Mouse (Mus musculus): ENCODE results near the gene Gm20388. TPM values are rescaled to one million over a fixed set of nuclear protein-coding genes. Genes with fewer than 3 reads are reported as not detected.
A peak's percentile ranks its signal among the peaks of the same experiment; 100 is the strongest.

The Gm20388 gene
- polyA plus RNA-seq, 1 experiment: 49.7 TPM

GRCm38 (mm10) chr8:121729323-121729722, 1818.7 kb downstream of the Gm20388 start, which contains the start of gene Jph3:
Gene Jph3 (plus strand): TSS chr8:121729623.
- no peak for TF ChIP-seq CTCF (conservative IDR thresholded peaks at IDR 0.05; ENCODE audit: insufficient read depth, insufficient read length, low read depth, low read length)
- no peak for TF ChIP-seq POLR2A (IDR thresholded peaks at IDR 0.05; ENCODE audit: low read depth, low read length)
- Histone ChIP-seq H3K4me1 (ENCODE audit: control insufficient read depth, insufficient read depth, low read length) (no peaks in the 10 kb centered on the region), H3K27me3 (replicated peaks; ENCODE audit: control insufficient read depth, insufficient read depth, low read length) (peaks cover 3% of the 10 kb centered on the region; the same call in 1 of the 2 replicates), H3K36me3 (ENCODE audit: control insufficient read depth, insufficient read depth, low read length) (no peaks in the 10 kb centered on the region), H3K27ac (ENCODE audit: insufficient read depth, low read depth, low read length) (no peak within 1 kb of the TSS), H3K4me3 (ENCODE audit: insufficient read depth, low read depth, low read length) (no peak within 1 kb of the TSS)
- 6% methylated on average over 12 of the region's 12 CpGs for WGBS
- no peak for DNase-seq

GRCm38 (mm10) chr8:121729754-121730153, 1819.1 kb downstream of the Gm20388 start:
- H3K4me1 ChIP-seq (ENCODE audit: control insufficient read depth, insufficient read depth, low read length): no peaks in the 10 kb centered on the region
- H3K27ac ChIP-seq (ENCODE audit: insufficient read depth, low read depth, low read length): no peak overlapping the region
- 8% methylated on average over 53 of the region's 54 CpGs for WGBS
- no peak overlapping the region for H3K4me3 ChIP-seq (ENCODE audit: insufficient read depth, low read depth, low read length)
- no peak for TF ChIP-seq POLR2A (IDR thresholded peaks at IDR 0.05; ENCODE audit: low read depth, low read length)
- no peak for TF ChIP-seq CTCF (conservative IDR thresholded peaks at IDR 0.05; ENCODE audit: insufficient read depth, insufficient read length, low read depth, low read length)
- no peaks in the 10 kb centered on the region for H3K36me3 ChIP-seq (ENCODE audit: control insufficient read depth, insufficient read depth, low read length)
- peaks cover 3% of the 10 kb centered on the region; the same call in 1 of the 2 replicates for H3K27me3 ChIP-seq (replicated peaks; ENCODE audit: control insufficient read depth, insufficient read depth, low read length)
- no peak for DNase-seq

- Histone ChIP-seq H3K4me3 (ENCODE audit: insufficient read depth, low read depth, low read length) (no peak overlapping the region), H3K27me3 (replicated peaks; ENCODE audit: control insufficient read depth, insufficient read depth, low read length) (peaks cover 3% of the 10 kb centered on the region; the same call in 1 of the 2 replicates)
- DNase-seq: no peak
Observed at GRCm38 (mm10) chr8:121730170-121730569, 1819.5 kb downstream of the Gm20388 start.

GRCm38 (mm10) chr8:121730646-121731045, 1820.0 kb downstream of the Gm20388 start:
- WGBS: under 1% methylated on average over 37 of the region's 37 CpGs
- peaks cover 3% of the 10 kb centered on the region; the same call in 1 of the 2 replicates for H3K27me3 ChIP-seq (replicated peaks; ENCODE audit: control insufficient read depth, insufficient read depth, low read length)

More at GRCm38 (mm10) chr8:121730170-121730569, 1819.5 kb downstream of the Gm20388 start:
- WGBS: 9% methylated on average over 55 of the region's 60 CpGs
- no peaks in the 10 kb centered on the region for H3K36me3 ChIP-seq (ENCODE audit: control insufficient read depth, insufficient read depth, low read length)
- no peak for TF ChIP-seq CTCF (conservative IDR thresholded peaks at IDR 0.05; ENCODE audit: insufficient read depth, insufficient read length, low read depth, low read length)
- no peak for TF ChIP-seq POLR2A (IDR thresholded peaks at IDR 0.05; ENCODE audit: low read depth, low read length)
- H3K4me1 ChIP-seq (ENCODE audit: control insufficient read depth, insufficient read depth, low read length): no peaks in the 10 kb centered on the region
- no peak overlapping the region for H3K27ac ChIP-seq (ENCODE audit: insufficient read depth, low read depth, low read length)

GRCm38 (mm10) chr8:121731060-121731459, 1820.4 kb downstream of the Gm20388 start:
- DNase-seq: no peak
- TF ChIP-seq CTCF (conservative IDR thresholded peaks at IDR 0.05; ENCODE audit: insufficient read depth, insufficient read length, low read depth, low read length) (no peak), POLR2A (IDR thresholded peaks at IDR 0.05; ENCODE audit: low read depth, low read length) (no peak)
- Histone ChIP-seq H3K4me1 (ENCODE audit: control insufficient read depth, insufficient read depth, low read length) (no peaks in the 10 kb centered on the region), H3K27ac (ENCODE audit: insufficient read depth, low read depth, low read length) (no peak overlapping the region), H3K4me3 (ENCODE audit: insufficient read depth, low read depth, low read length) (no peak overlapping the region), H3K36me3 (ENCODE audit: control insufficient read depth, insufficient read depth, low read length) (no peaks in the 10 kb centered on the region), H3K27me3 (replicated peaks; ENCODE audit: control insufficient read depth, insufficient read depth, low read length) (peaks cover 3% of the 10 kb centered on the region; the same call in 1 of the 2 replicates)
- WGBS: 3% methylated on average over 11 of the region's 11 CpGs

More at GRCm38 (mm10) chr8:121730646-121731045, 1820.0 kb downstream of the Gm20388 start:
- H3K27ac ChIP-seq (ENCODE audit: insufficient read depth, low read depth, low read length): no peak overlapping the region
- H3K36me3 ChIP-seq (ENCODE audit: control insufficient read depth, insufficient read depth, low read length): no peaks in the 10 kb centered on the region
- no peak for TF ChIP-seq CTCF (conservative IDR thresholded peaks at IDR 0.05; ENCODE audit: insufficient read depth, insufficient read length, low read depth, low read length)
- no peak for TF ChIP-seq POLR2A (IDR thresholded peaks at IDR 0.05; ENCODE audit: low read depth, low read length)
- H3K4me1 ChIP-seq (ENCODE audit: control insufficient read depth, insufficient read depth, low read length): no peaks in the 10 kb centered on the region
- H3K4me3 ChIP-seq (ENCODE audit: insufficient read depth, low read depth, low read length): no peak overlapping the region
- no peak for DNase-seq

- TF ChIP-seq POLR2A (IDR thresholded peaks at IDR 0.05; ENCODE audit: low read depth, low read length) (no peak), CTCF (conservative IDR thresholded peaks at IDR 0.05; ENCODE audit: insufficient read depth, insufficient read length, low read depth, low read length) (no peak)
- DNase-seq: peak; percentile 31
- Histone ChIP-seq H3K27ac (ENCODE audit: insufficient read depth, low read depth, low read length) (no peak overlapping the region), H3K27me3 (replicated peaks; ENCODE audit: control insufficient read depth, insufficient read depth, low read length) (peaks cover 3% of the 10 kb centered on the region; the same call in 1 of the 2 replicates), H3K36me3 (ENCODE audit: control insufficient read depth, insufficient read depth, low read length) (no peaks in the 10 kb centered on the region), H3K4me3 (ENCODE audit: insufficient read depth, low read depth, low read length) (no peak overlapping the region), H3K4me1 (ENCODE audit: control insufficient read depth, insufficient read depth, low read length) (no peaks in the 10 kb centered on the region)
- WGBS: 5% methylated on average over 26 of the region's 26 CpGs
Observed at GRCm38 (mm10) chr8:121731471-121732333, 1821.1 kb downstream of the Gm20388 start.

- WGBS: 55% methylated on average over 4 of the region's 4 CpGs
- H3K36me3 ChIP-seq (ENCODE audit: control insufficient read depth, insufficient read depth, low read length): no peaks in the 10 kb centered on the region
- H3K4me1 ChIP-seq (ENCODE audit: control insufficient read depth, insufficient read depth, low read length): no peaks in the 10 kb centered on the region
- peaks cover 3% of the 10 kb centered on the region; the same call in 1 of the 2 replicates for H3K27me3 ChIP-seq (replicated peaks; ENCODE audit: control insufficient read depth, insufficient read depth, low read length)
- no peak for TF ChIP-seq POLR2A (IDR thresholded peaks at IDR 0.05; ENCODE audit: low read depth, low read length)
- no peak for TF ChIP-seq CTCF (conservative IDR thresholded peaks at IDR 0.05; ENCODE audit: insufficient read depth, insufficient read length, low read depth, low read length)
- no peak overlapping the region for H3K4me3 ChIP-seq (ENCODE audit: insufficient read depth, low read depth, low read length)
- no peak overlapping the region for H3K27ac ChIP-seq (ENCODE audit: insufficient read depth, low read depth, low read length)
- DNase-seq: no peak
Observed at GRCm38 (mm10) chr8:121732334-121732665, 1821.7 kb downstream of the Gm20388 start.

Measured in kidney, adult 2 months (tissue).